ENCODE assay signal across 26 mouse cellular contexts in the genomic region with DNA sequence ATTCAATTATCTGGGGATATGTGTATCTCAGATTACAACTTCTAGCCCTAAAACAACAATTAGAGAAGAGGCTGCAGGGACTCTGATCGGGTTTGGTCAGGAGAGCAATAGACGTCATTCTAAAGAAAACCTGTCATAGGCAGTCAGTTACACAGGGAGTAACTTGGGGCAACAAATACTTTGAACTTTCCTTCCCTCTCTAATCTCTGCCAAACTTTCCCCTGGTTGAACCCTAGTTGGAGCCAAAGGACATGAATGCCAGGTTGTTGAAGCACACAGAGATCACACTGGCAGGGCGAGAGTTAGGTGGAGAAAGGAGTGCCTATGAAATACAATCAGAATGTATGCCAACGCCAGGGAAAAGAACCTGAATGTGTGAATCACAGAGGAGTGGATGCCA. TPM values are rescaled to one million over a fixed set of nuclear protein-coding genes. Genes with fewer than 3 reads are reported as not detected.
DNase-seq lines count a peak whose midpoint lies in the region; ATAC-seq and TF ChIP-seq lines count a peak whose summit lies in the region.
"Had no signal": no experiment of that assay in that cellular context is flagged by ENCODE, and none has a peak within 500 bp of the region (broad histone marks: within the 10 kb centered on the region; RNA-seq: fewer than 3 reads in every experiment).

No protein-coding gene starts in this region.

- H3K27me3 ChIP-seq in liver, postnatal 0 days (ENCODE audit: insufficient read depth, low read length), result no peaks in the 10 kb centered on the region
- H3K27me3 ChIP-seq in liver, embryonic 11.5 days (replicated peaks; ENCODE audit: control insufficient read depth, insufficient read depth, low read length), result no peaks in the 10 kb centered on the region
- H3K27me3 ChIP-seq in forebrain, postnatal 0 days (ENCODE audit: insufficient read depth, low read length), result no peaks in the 10 kb centered on the region
- H3K27me3 ChIP-seq: CH12.LX; embryonic facial prominence, embryonic 13.5 days; forebrain, embryonic 13.5 days; heart, embryonic 13.5 days; liver, embryonic 13.5 days; lung, embryonic 15.5 days; midbrain, embryonic 13.5 days; Patski had no signal

- H3K4me3 ChIP-seq in liver, postnatal 0 days (ENCODE audit: low read depth, low read length), result no peak overlapping the region
- H3K4me3 ChIP-seq in liver, embryonic 11.5 days (ENCODE audit: low read depth, low read length), result no peak overlapping the region
- no peak overlapping the region for H3K4me3 ChIP-seq in forebrain, postnatal 0 days (ENCODE audit: low read depth, low read length)
- H3K4me3 ChIP-seq: embryonic facial prominence, embryonic 13.5 days; erythroblast, embryonic 14.5 days; forebrain, embryonic 13.5 days; heart, embryonic 13.5 days; limb, embryonic 10.5 days; liver, embryonic 13.5 days; lung, embryonic 15.5 days; megakaryocyte, embryonic 14.5 days; midbrain, embryonic 13.5 days had no signal

- H3K9ac ChIP-seq in liver, postnatal 0 days (replicated peaks), result no peak overlapping the region
- no peak overlapping the region for H3K9ac ChIP-seq in liver, embryonic 11.5 days (ENCODE audit: low read depth, low read length)
- H3K9ac ChIP-seq in forebrain, postnatal 0 days, result no peak overlapping the region
- H3K9ac ChIP-seq: embryonic facial prominence, embryonic 13.5 days; forebrain, embryonic 13.5 days; heart, embryonic 13.5 days; liver, embryonic 13.5 days; lung, embryonic 15.5 days; midbrain, embryonic 13.5 days had no signal

- 55% methylated on average over 4 of the region's 4 CpGs for WGBS in liver, postnatal 0 days (ENCODE audit: insufficient replicate concordance)
- WGBS in liver, embryonic 11.5 days, result 76% methylated on average over 4 of the region's 4 CpGs
- WGBS in forebrain, postnatal 0 days, result 78% methylated on average over 4 of the region's 4 CpGs

- ATAC-seq in liver, postnatal 0 days, result peak; percentile 92
- ATAC-seq in liver, embryonic 11.5 days (replicated peaks; ENCODE audit: low FRiP score), result no peak
- ATAC-seq in forebrain, postnatal 0 days, result no peak
- ATAC-seq: forebrain, embryonic 13.5 days; hindbrain, postnatal 0 days; midbrain, embryonic 13.5 days had no signal

- H3K27ac ChIP-seq in liver, postnatal 0 days (ENCODE audit: low read depth), result peak overlapping the region; percentile 83
- H3K27ac ChIP-seq in liver, embryonic 11.5 days (ENCODE audit: low read depth, low read length), result no peak overlapping the region
- no peak overlapping the region for H3K27ac ChIP-seq in forebrain, postnatal 0 days (ENCODE audit: low read depth, low read length)
- H3K27ac ChIP-seq: embryonic facial prominence, embryonic 13.5 days; forebrain, embryonic 13.5 days; heart, embryonic 13.5 days; hindbrain, postnatal 0 days; limb, embryonic 10.5 days; liver, embryonic 13.5 days; lung, embryonic 15.5 days; midbrain, embryonic 13.5 days had no signal

- DNase-seq in kidney, adult 18-20 months, result peak; percentile 31
- DNase-seq in kidney, postnatal 4 days, result no peak
- DNase-seq in liver, postnatal 0 days, result no peak
- DNase-seq in liver, embryonic 11.5 days (ENCODE audit: low spot score), result no peak
- DNase-seq in kidney, postnatal 36 days, result peak; percentile 48 to 78
- no peak for DNase-seq in forebrain, postnatal 0 days
- DNase-seq in gastrocnemius, adult 18-20 months (ENCODE audit: low spot score), result no peak
- DNase-seq: B cell, adult 2 months; cerebellum, adult 18-20 months; cerebellum, postnatal 14 days; heart, adult 18-20 months; heart, postnatal 14 days; liver, embryonic 13.5 days; lung, postnatal 36 days had no signal

- no peaks in the 10 kb centered on the region; the same call in 1 of the 2 replicates for H3K4me1 ChIP-seq in liver, postnatal 0 days (ENCODE audit: insufficient read depth)
- H3K4me1 ChIP-seq in liver, embryonic 11.5 days (replicated peaks; ENCODE audit: control insufficient read depth, insufficient read depth, low read length), result no peaks in the 10 kb centered on the region
- no peaks in the 10 kb centered on the region for H3K4me1 ChIP-seq in forebrain, postnatal 0 days (ENCODE audit: insufficient read depth)
- H3K4me1 ChIP-seq: forebrain, embryonic 13.5 days; limb, embryonic 10.5 days; liver, embryonic 13.5 days; lung, embryonic 15.5 days; midbrain, embryonic 13.5 days had no signal

- H3K36me3 ChIP-seq in liver, postnatal 0 days (replicated peaks; ENCODE audit: insufficient read depth, low read length), result no peaks in the 10 kb centered on the region
- H3K36me3 ChIP-seq in liver, embryonic 11.5 days (ENCODE audit: control insufficient read depth, insufficient read depth, low read length), result no peaks in the 10 kb centered on the region
- H3K36me3 ChIP-seq in forebrain, postnatal 0 days (ENCODE audit: insufficient read depth), result no peaks in the 10 kb centered on the region
- H3K36me3 ChIP-seq: embryonic facial prominence, embryonic 13.5 days; G1E; heart, embryonic 13.5 days; limb, embryonic 10.5 days; liver, embryonic 13.5 days; lung, embryonic 15.5 days; midbrain, embryonic 13.5 days had no signal

- TF ChIP-seq EP300 in liver, postnatal 0 days (IDR thresholded peaks at IDR 0.05; ENCODE audit: low read depth), result no peak

- H3K9me3 ChIP-seq in liver, postnatal 0 days (ENCODE audit: low read length), result no peaks in the 10 kb centered on the region
- H3K9me3 ChIP-seq in liver, embryonic 11.5 days (ENCODE audit: control insufficient read depth, low read length), result no peaks in the 10 kb centered on the region
- H3K9me3 ChIP-seq in forebrain, postnatal 0 days (ENCODE audit: low read length), result no peaks in the 10 kb centered on the region
- H3K9me3 ChIP-seq: embryonic facial prominence, embryonic 13.5 days; forebrain, embryonic 13.5 days; G1E; heart, embryonic 13.5 days; limb, embryonic 10.5 days; liver, embryonic 13.5 days; lung, embryonic 15.5 days; midbrain, embryonic 13.5 days had no signal

- no peak for TF ChIP-seq CTCF in liver, postnatal 0 days (IDR thresholded peaks at IDR 0.05; ENCODE audit: low read depth)
- TF ChIP-seq CTCF in forebrain, postnatal 0 days (IDR thresholded peaks at IDR 0.05; ENCODE audit: low read depth), result no peak

- H3K4me2 ChIP-seq in liver, postnatal 0 days (ENCODE audit: low read depth, low read length), result no peak overlapping the region
- no peak overlapping the region for H3K4me2 ChIP-seq in liver, embryonic 11.5 days
- H3K4me2 ChIP-seq in forebrain, postnatal 0 days (ENCODE audit: low read depth), result no peak overlapping the region
- H3K4me2 ChIP-seq: embryonic facial prominence, embryonic 13.5 days; forebrain, embryonic 13.5 days; heart, embryonic 13.5 days; liver, embryonic 13.5 days; lung, embryonic 15.5 days; midbrain, embryonic 13.5 days had no signal

RNA-seq across cellular contexts. Expression of gene Abcd3, which starts 60.0 kb away (rescaled TPM):
- polyA plus RNA-seq in liver, postnatal 0 days (2015; fragmentation: Nextera tagmentation; extraction: Ambion mirVana), result 132 and 148 TPM in 2 replicates
- 41.5 and 49.1 TPM in 2 replicates for polyA plus RNA-seq in liver, embryonic 11.5 days (2014; fragmentation: Nextera tagmentation; extraction: Ambion mirVana)
- 57.3 and 65.7 TPM in 2 replicates for total RNA-seq in forebrain, postnatal 0 days (2014; rRNA removed)
- 48.6 and 72.8 TPM in 2 replicates for polyA plus RNA-seq in forebrain, postnatal 0 days (2015; fragmentation: Nextera tagmentation; extraction: Ambion mirVana)
- total RNA-seq in gastrocnemius, adult 18-20 months (2021), result 10 to 100 TPM; 36.0 to 41.7 TPM

Comparison
In these comparisons a context has a peak if more than half of its experiments do, and no peak if none do; other contexts are left out.
1. DNase-seq: peak in kidney, adult 18-20 months (single experiment) and kidney, postnatal 36 days (2 of 2); none in kidney, postnatal 4 days (0 of 2), liver, postnatal 0 days (single experiment), liver, embryonic 11.5 days (single experiment), forebrain, postnatal 0 days (single experiment) and gastrocnemius, adult 18-20 months (single experiment).